Mouse (Mus musculus): ENCODE measurements around the gene Ypel3. TPM values are rescaled to one million over a fixed set of nuclear protein-coding genes. Genes with fewer than 3 reads are reported as not detected.

Gene Ypel3
- polyA plus RNA-seq, 1 experiment from 2014 or later = 77.2 TPM

- H3K9ac ChIP-seq = no peak overlapping the region
- no peak overlapping the region for H3K27ac ChIP-seq
- peaks cover 60% of the 10 kb centered on the region for H3K4me1 ChIP-seq
- no peaks in the 10 kb centered on the region for H3K9me3 ChIP-seq (replicated peaks)
- no peaks in the 10 kb centered on the region; the same call in 1 of the 2 replicates for H3K36me3 ChIP-seq
- no peak for ATAC-seq
- WGBS (ENCODE audit: insufficient replicate concordance) = 80% methylated on average over 6 of the region's 6 CpGs
- no peak overlapping the region for H3K4me2 ChIP-seq
- no peaks in the 10 kb centered on the region for H3K27me3 ChIP-seq (replicated peaks)
- no peak overlapping the region for H3K4me3 ChIP-seq
Observed at GRCm38 (mm10) chr7:126806956-126807355, 30.2 kb downstream of the Ypel3 start.

- 70% methylated on average over 4 of the region's 4 CpGs for WGBS (ENCODE audit: insufficient replicate concordance)
- Histone ChIP-seq H3K4me2 (peak overlapping the region; percentile 92; the same call in 1 of the 2 replicates), H3K27me3 (replicated peaks) (no peaks in the 10 kb centered on the region), H3K36me3 (no peaks in the 10 kb centered on the region; the same call in 1 of the 2 replicates), H3K4me1 (peaks cover 56% of the 10 kb centered on the region), H3K9me3 (replicated peaks) (no peaks in the 10 kb centered on the region), H3K4me3 (no peak overlapping the region), H3K9ac (no peak overlapping the region), H3K27ac (peak overlapping the region; percentile 7; the same call in 1 of the 2 replicates)
- ATAC-seq = no peak
Observed at GRCm38 (mm10) chr7:126807405-126807804, 30.6 kb downstream of the Ypel3 start.

DNA sequence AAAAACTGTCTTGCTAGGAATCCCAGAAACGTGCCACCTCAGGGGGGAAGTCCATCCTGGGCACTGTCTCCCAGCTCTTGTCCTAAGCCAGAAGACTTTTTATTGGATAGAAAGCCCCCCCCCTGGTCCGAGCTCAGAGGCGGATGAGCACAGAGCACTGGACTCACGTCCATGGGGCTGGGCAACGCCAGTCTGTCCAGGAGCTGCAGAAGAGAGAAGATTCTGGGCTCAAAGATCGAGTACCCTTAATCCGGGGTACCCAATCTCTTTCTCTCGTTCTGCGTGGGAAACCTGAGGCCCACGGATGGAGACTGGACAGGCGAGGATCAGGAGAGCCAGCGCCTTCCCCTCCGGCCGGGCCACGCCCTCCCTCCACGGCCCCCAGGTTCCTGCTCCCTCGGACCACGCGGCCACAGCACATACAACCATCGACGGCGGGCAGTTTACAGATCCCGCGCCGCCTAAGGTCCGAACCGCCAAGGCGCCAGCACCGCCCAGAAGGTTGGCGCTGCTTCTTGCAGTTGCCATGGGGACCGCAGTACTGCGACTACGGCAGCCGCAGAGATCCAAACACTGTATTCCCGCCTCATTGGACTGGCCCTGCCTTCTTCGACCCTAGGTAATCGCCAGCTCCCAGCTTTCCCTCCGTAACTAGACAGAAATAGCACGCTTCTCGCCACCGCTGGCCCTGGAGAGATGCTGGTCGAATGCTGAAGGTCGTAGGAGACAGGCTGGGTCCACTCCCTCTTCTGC is 32.1 kb downstream of the Ypel3 start:
- peaks cover 41% of the 10 kb centered on the region for H3K4me1 ChIP-seq
- H3K4me2 ChIP-seq = peak overlapping the region; percentile 92
- H3K9ac ChIP-seq = peak overlapping the region; percentile 78
- peaks cover 7% of the 10 kb centered on the region; the same call in 1 of the 2 replicates for H3K27me3 ChIP-seq (replicated peaks)
- peak overlapping the region; percentile 78 for H3K27ac ChIP-seq
- H3K36me3 ChIP-seq = no peaks in the 10 kb centered on the region; the same call in 1 of the 2 replicates
- WGBS (ENCODE audit: insufficient replicate concordance) = 3% methylated on average over 43 of the region's 43 CpGs
- peak overlapping the region; percentile 65 for H3K4me3 ChIP-seq
- H3K9me3 ChIP-seq (replicated peaks) = no peaks in the 10 kb centered on the region
- peak; percentile 88 for ATAC-seq

GRCm38 (mm10) chr7:126809723-126810369 is 33.1 kb downstream of the Ypel3 start:
- no peaks in the 10 kb centered on the region for H3K9me3 ChIP-seq (replicated peaks)
- WGBS (ENCODE audit: insufficient replicate concordance) = 41% methylated on average over 5 of the region's 5 CpGs
- H3K4me3 ChIP-seq = peak overlapping the region; percentile 65; the same call in 1 of the 2 replicates
- H3K27ac ChIP-seq = peak overlapping the region; percentile 78; the same call in 1 of the 2 replicates
- peak overlapping the region; percentile 92 for H3K4me2 ChIP-seq
- H3K27me3 ChIP-seq (replicated peaks) = peaks cover 11% of the 10 kb centered on the region; the same call in 1 of the 2 replicates
- H3K9ac ChIP-seq = peak overlapping the region; percentile 78; the same call in 1 of the 2 replicates
- no peaks in the 10 kb centered on the region; the same call in 1 of the 2 replicates for H3K36me3 ChIP-seq
- H3K4me1 ChIP-seq = peaks cover 35% of the 10 kb centered on the region
- ATAC-seq = no peak

DNA sequence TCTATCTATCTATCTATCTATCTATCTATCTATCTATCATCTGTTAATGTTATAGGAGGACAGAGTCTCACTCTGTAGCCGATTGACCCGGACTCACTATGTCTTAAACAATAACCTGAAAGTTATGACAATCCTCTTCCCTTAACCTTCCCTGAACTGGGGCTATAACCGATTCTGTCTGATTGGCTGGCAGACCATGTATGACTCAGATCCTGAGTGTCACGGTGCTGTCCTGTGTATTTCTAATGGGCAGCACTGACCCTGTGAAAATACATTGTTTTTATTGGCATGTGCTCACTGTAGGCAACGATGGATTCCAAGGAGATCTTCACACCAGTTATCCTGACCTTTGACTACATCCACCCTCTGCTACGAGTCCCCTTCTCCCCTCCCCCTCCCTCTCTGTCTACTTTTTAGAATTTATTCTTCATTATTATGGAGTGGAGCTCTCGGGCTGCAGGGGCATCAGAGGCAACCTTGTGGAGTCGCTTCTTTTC is 39.0 kb downstream of the Ypel3 start:
- Histone ChIP-seq H3K36me3 (no peaks in the 10 kb centered on the region), H3K27ac (no peak overlapping the region), H3K9ac (no peak overlapping the region), H3K4me2 (no peak overlapping the region), H3K9me3 (replicated peaks) (no peaks in the 10 kb centered on the region), H3K27me3 (replicated peaks) (peaks cover 17% of the 10 kb centered on the region; the same call in 1 of the 2 replicates), H3K4me3 (no peak overlapping the region), H3K4me1 (no peaks in the 10 kb centered on the region)
- ATAC-seq = no peak
- WGBS (ENCODE audit: insufficient replicate concordance) = 56% methylated on average over 8 of the region's 8 CpGs

- no peaks in the 10 kb centered on the region for H3K36me3 ChIP-seq
- H3K4me1 ChIP-seq = no peaks in the 10 kb centered on the region
- WGBS (ENCODE audit: insufficient replicate concordance) = 73% methylated on average over 8 of the region's 8 CpGs
- H3K27ac ChIP-seq = no peak overlapping the region
- no peak overlapping the region for H3K9ac ChIP-seq
- H3K4me3 ChIP-seq = no peak overlapping the region
- peaks cover 19% of the 10 kb centered on the region; the same call in 1 of the 2 replicates for H3K27me3 ChIP-seq (replicated peaks)
- no peak overlapping the region for H3K4me2 ChIP-seq
- no peak for ATAC-seq
- no peaks in the 10 kb centered on the region for H3K9me3 ChIP-seq (replicated peaks)
Observed at GRCm38 (mm10) chr7:126816494-126816893, 39.7 kb downstream of the Ypel3 start.

GRCm38 (mm10) chr7:126817595-126817994 is 40.8 kb downstream of the Ypel3 start:
- no peak overlapping the region for H3K4me3 ChIP-seq
- no peak overlapping the region for H3K27ac ChIP-seq
- 69% methylated on average over 7 of the region's 7 CpGs for WGBS (ENCODE audit: insufficient replicate concordance)
- no peak for ATAC-seq
- no peak overlapping the region for H3K4me2 ChIP-seq
- no peaks in the 10 kb centered on the region for H3K36me3 ChIP-seq
- no peaks in the 10 kb centered on the region for H3K9me3 ChIP-seq (replicated peaks)
- peaks cover 27% of the 10 kb centered on the region for H3K27me3 ChIP-seq (replicated peaks)
- H3K4me1 ChIP-seq = no peaks in the 10 kb centered on the region
- no peak overlapping the region for H3K9ac ChIP-seq

- peaks cover 33% of the 10 kb centered on the region for H3K27me3 ChIP-seq (replicated peaks)
- H3K4me2 ChIP-seq = no peak overlapping the region
- peaks cover 7% of the 10 kb centered on the region; the same call in 1 of the 2 replicates for H3K4me1 ChIP-seq
- H3K9ac ChIP-seq = no peak overlapping the region
- H3K27ac ChIP-seq = no peak overlapping the region
- H3K9me3 ChIP-seq (replicated peaks) = no peaks in the 10 kb centered on the region
- no peak for ATAC-seq
- no peak overlapping the region for H3K4me3 ChIP-seq
- no peaks in the 10 kb centered on the region for H3K36me3 ChIP-seq
- WGBS (ENCODE audit: insufficient replicate concordance) = 6% methylated on average over 1 of the region's 1 CpGs
Observed at GRCm38 (mm10) chr7:126818818-126819217, 42.1 kb downstream of the Ypel3 start.

GRCm38 (mm10) chr7:126821835-126822511 is 45.2 kb downstream of the Ypel3 start:
- 19% methylated on average over 7 of the region's 7 CpGs for WGBS (ENCODE audit: insufficient replicate concordance)
- peaks cover 58% of the 10 kb centered on the region for H3K27me3 ChIP-seq (replicated peaks)
- no peak overlapping the region for H3K9ac ChIP-seq
- no peak overlapping the region for H3K27ac ChIP-seq
- H3K4me1 ChIP-seq = peaks cover 7% of the 10 kb centered on the region; the same call in 1 of the 2 replicates
- no peak overlapping the region for H3K4me2 ChIP-seq
- no peaks in the 10 kb centered on the region for H3K9me3 ChIP-seq (replicated peaks)
- H3K4me3 ChIP-seq = no peak overlapping the region
- H3K36me3 ChIP-seq = no peaks in the 10 kb centered on the region
- ATAC-seq = peak; percentile 35; the same call in 1 of the 2 replicates

GRCm38 (mm10) chr7:126822741-126823140 is 46.0 kb downstream of the Ypel3 start:
- Histone ChIP-seq H3K36me3 (no peaks in the 10 kb centered on the region), H3K4me3 (no peak overlapping the region), H3K27me3 (replicated peaks) (peaks cover 61% of the 10 kb centered on the region), H3K9ac (no peak overlapping the region), H3K27ac (no peak overlapping the region), H3K4me2 (no peak overlapping the region), H3K4me1 (peaks cover 7% of the 10 kb centered on the region; the same call in 1 of the 2 replicates), H3K9me3 (replicated peaks) (no peaks in the 10 kb centered on the region)
- WGBS (ENCODE audit: insufficient replicate concordance) = 23% methylated on average over 9 of the region's 9 CpGs
- no peak for ATAC-seq

GRCm38 (mm10) chr7:126823202-126823711 is 46.5 kb downstream of the Ypel3 start:
- 2% methylated on average over 18 of the region's 19 CpGs for WGBS (ENCODE audit: insufficient replicate concordance)
- no peak overlapping the region for H3K27ac ChIP-seq
- no peaks in the 10 kb centered on the region for H3K9me3 ChIP-seq (replicated peaks)
- peak overlapping the region; percentile 43 for H3K4me2 ChIP-seq
- peaks cover 61% of the 10 kb centered on the region for H3K27me3 ChIP-seq (replicated peaks)
- no peak overlapping the region for H3K9ac ChIP-seq
- no peaks in the 10 kb centered on the region for H3K36me3 ChIP-seq
- peaks cover 7% of the 10 kb centered on the region; the same call in 1 of the 2 replicates for H3K4me1 ChIP-seq
- no peak overlapping the region for H3K4me3 ChIP-seq
- ATAC-seq = 0 out of 2 replicates have a peak, but pooled peaks have one; percentile 14

Measured in liver, embryonic 12.5 days (tissue).